Mouse (Mus musculus) thymus, postnatal 4 days (tissue): ENCODE results near the gene Cdpf1.

Experiments
- DNase-seq: peaks from one replicate; pipeline ENCODE4 v3.0.0; 2021

Gene Cdpf1

GRCm38 (mm10) chr15:85811535-85812277, at the start of gene Cdpf1:
Gene Cdpf1 (minus strand): TSS chr15:85811697.
- peak; percentile 100 for DNase-seq

- peak; percentile 91 for DNase-seq
These were observed 48.1 kb upstream of the Cdpf1 start, which contains the start of gene Gtse1 for GRCm38 (mm10) chr15:85859490-85860031. Gene Gtse1 (plus strand): TSS chr15:85859745.

GRCm38 (mm10) chr15:85858980-85859489, 47.5 kb upstream of the Cdpf1 start:
- no peak for DNase-seq

GRCm38 (mm10) chr15:85851656-85852392, 40.3 kb upstream of the Cdpf1 start:
- DNase-seq: no peak

- no peak for DNase-seq
These were observed 33.6 kb upstream of the Cdpf1 start for GRCm38 (mm10) chr15:85845071-85845470.

- no peak for DNase-seq
These were observed 30.4 kb upstream of the Cdpf1 start for GRCm38 (mm10) chr15:85841796-85842360.

GRCm38 (mm10) chr15:85840983-85841382, 29.5 kb upstream of the Cdpf1 start:
- DNase-seq: peak; percentile 82

- DNase-seq: no peak
These were observed 25.4 kb upstream of the Cdpf1 start for GRCm38 (mm10) chr15:85836887-85837286.

GRCm38 (mm10) chr15:85835335-85835734, 23.8 kb upstream of the Cdpf1 start:
- no peak for DNase-seq

- DNase-seq: no peak
These were observed 21.1 kb upstream of the Cdpf1 start for GRCm38 (mm10) chr15:85832599-85832998.

GRCm38 (mm10) chr15:85831954-85832590, 20.6 kb upstream of the Cdpf1 start, which contains the start of gene Ttc38:
Gene Ttc38 (plus strand): TSS chr15:85832306.
- peak; percentile 86 for DNase-seq

GRCm38 (mm10) chr15:85829470-85829869, 18.0 kb upstream of the Cdpf1 start:
- DNase-seq: no peak

- no peak for DNase-seq
These were observed 16.6 kb upstream of the Cdpf1 start for GRCm38 (mm10) chr15:85828071-85828470.

- no peak for DNase-seq
These were observed 15.2 kb upstream of the Cdpf1 start for GRCm38 (mm10) chr15:85826676-85827075.

- DNase-seq: no peak
These were observed 10.5 kb upstream of the Cdpf1 start for GRCm38 (mm10) chr15:85822011-85822359.

GRCm38 (mm10) chr15:85821203-85822010, 9.9 kb upstream of the Cdpf1 start, which contains the start of gene Pkdrej:
Gene Pkdrej (minus strand): TSS chr15:85821734.
- DNase-seq: peak; percentile 50

GRCm38 (mm10) chr15:85813428-85813827, 1.9 kb upstream of the Cdpf1 start:
- DNase-seq: no peak

- peak; percentile 32 for DNase-seq
These were observed 533 bp downstream of the Cdpf1 start for GRCm38 (mm10) chr15:85810806-85811521.

GRCm38 (mm10) chr15:85810462-85810805, 1.1 kb downstream of the Cdpf1 start:
- DNase-seq: no peak

- DNase-seq: peak; percentile 81
These were observed 2.4 kb downstream of the Cdpf1 start for GRCm38 (mm10) chr15:85809091-85809490.

GRCm38 (mm10) chr15:85808434-85808833, 3.1 kb downstream of the Cdpf1 start:
- DNase-seq: no peak
